Mouse (Mus musculus): ENCODE results near the gene Gm10277. TPM values are rescaled to one million over a fixed set of nuclear protein-coding genes. Genes with fewer than 3 reads are reported as not detected.

The Gm10277 gene
- total and polyA plus RNA-seq, 2 experiments from 2014 or later, result 0.29 TPM; not detected in 1

GRCm38 (mm10) chr11:77777436-77777835 lies 10.1 kb downstream of the Gm10277 start:
- Histone ChIP-seq H3K4me1 (ENCODE audit: insufficient read depth) (no peaks in the 10 kb centered on the region), H3K9ac (no peak overlapping the region), H3K9me3 (ENCODE audit: low read length) (no peaks in the 10 kb centered on the region), H3K27ac (ENCODE audit: low read depth, low read length) (no peak overlapping the region), H3K4me3 (ENCODE audit: low read depth, low read length) (no peak overlapping the region), H3K4me2 (ENCODE audit: low read depth) (no peak overlapping the region), H3K36me3 (ENCODE audit: insufficient read depth) (peaks cover 16% of the 10 kb centered on the region), H3K27me3 (ENCODE audit: insufficient read depth, low read length) (no peaks in the 10 kb centered on the region)
- ATAC-seq, result no peak
- TF ChIP-seq CTCF (IDR thresholded peaks at IDR 0.05; ENCODE audit: low read depth), result no peak
- DNase-seq, result no peak
- WGBS, result 94% methylated on average over 17 of the region's 17 CpGs

- DNase-seq (no peak), ATAC-seq (no peak)
- no peaks in the 10 kb centered on the region for H3K27me3 ChIP-seq (ENCODE audit: insufficient read depth, low read length)
- WGBS, result 36% methylated on average over 9 of the region's 9 CpGs
- TF ChIP-seq CTCF (IDR thresholded peaks at IDR 0.05; ENCODE audit: low read depth), result no peak
- H3K4me2 ChIP-seq (ENCODE audit: low read depth), result no peak overlapping the region
- H3K9me3 ChIP-seq (ENCODE audit: low read length), result no peaks in the 10 kb centered on the region
- H3K4me3 ChIP-seq (ENCODE audit: low read depth, low read length), result no peak overlapping the region
- peaks cover 16% of the 10 kb centered on the region for H3K36me3 ChIP-seq (ENCODE audit: insufficient read depth)
- H3K27ac ChIP-seq (ENCODE audit: low read depth, low read length), result no peak overlapping the region
- H3K4me1 ChIP-seq (ENCODE audit: insufficient read depth), result no peaks in the 10 kb centered on the region
- no peak overlapping the region for H3K9ac ChIP-seq
Measured at GRCm38 (mm10) chr11:77775701-77776400, 11.7 kb downstream of the Gm10277 start.

GRCm38 (mm10) chr11:77771879-77772713 lies 15.5 kb downstream of the Gm10277 start:
- no peak for TF ChIP-seq CTCF (IDR thresholded peaks at IDR 0.05; ENCODE audit: low read depth)
- DNase-seq (no peak), ATAC-seq (no peak)
- H3K4me1 ChIP-seq (ENCODE audit: insufficient read depth), result no peaks in the 10 kb centered on the region
- 0 out of 2 replicates have a peak, but pooled peaks cover under 1% of the 10 kb centered on the region for H3K36me3 ChIP-seq (ENCODE audit: insufficient read depth)
- no peaks in the 10 kb centered on the region for H3K9me3 ChIP-seq (ENCODE audit: low read length)
- no peak overlapping the region for H3K27ac ChIP-seq (ENCODE audit: low read depth, low read length)
- no peak overlapping the region for H3K4me2 ChIP-seq (ENCODE audit: low read depth)
- no peaks in the 10 kb centered on the region for H3K27me3 ChIP-seq (ENCODE audit: insufficient read depth, low read length)
- H3K4me3 ChIP-seq (ENCODE audit: low read depth, low read length), result no peak overlapping the region
- 79% methylated on average over 8 of the region's 8 CpGs for WGBS
- H3K9ac ChIP-seq, result no peak overlapping the region

- no peaks in the 10 kb centered on the region for H3K27me3 ChIP-seq (ENCODE audit: insufficient read depth, low read length)
- no peaks in the 10 kb centered on the region for H3K36me3 ChIP-seq (ENCODE audit: insufficient read depth)
- H3K9me3 ChIP-seq (ENCODE audit: low read length), result no peaks in the 10 kb centered on the region
- DNase-seq (no peak), ATAC-seq (no peak)
- H3K4me2 ChIP-seq (ENCODE audit: low read depth), result no peak overlapping the region
- TF ChIP-seq CTCF (IDR thresholded peaks at IDR 0.05; ENCODE audit: low read depth), result no peak
- WGBS, result 87% methylated on average over 8 of the region's 8 CpGs
- no peak overlapping the region for H3K4me3 ChIP-seq (ENCODE audit: low read depth, low read length)
- peaks cover 10% of the 10 kb centered on the region; the same call in 1 of the 2 replicates for H3K4me1 ChIP-seq (ENCODE audit: insufficient read depth)
- no peak overlapping the region for H3K27ac ChIP-seq (ENCODE audit: low read depth, low read length)
- H3K9ac ChIP-seq, result no peak overlapping the region
Measured at GRCm38 (mm10) chr11:77770346-77770745, 17.2 kb downstream of the Gm10277 start.

GRCm38 (mm10) chr11:77769496-77769895 lies 18.1 kb downstream of the Gm10277 start:
- 65% methylated on average over 4 of the region's 4 CpGs for WGBS
- no peak for DNase-seq
- Histone ChIP-seq H3K4me3 (ENCODE audit: low read depth, low read length) (no peak overlapping the region), H3K4me2 (ENCODE audit: low read depth) (no peak overlapping the region), H3K4me1 (ENCODE audit: insufficient read depth) (peaks cover 18% of the 10 kb centered on the region), H3K36me3 (ENCODE audit: insufficient read depth) (no peaks in the 10 kb centered on the region), H3K27ac (ENCODE audit: low read depth, low read length) (no peak overlapping the region), H3K27me3 (ENCODE audit: insufficient read depth, low read length) (no peaks in the 10 kb centered on the region), H3K9me3 (ENCODE audit: low read length) (no peaks in the 10 kb centered on the region), H3K9ac (no peak overlapping the region)
- no peak for TF ChIP-seq CTCF (IDR thresholded peaks at IDR 0.05; ENCODE audit: low read depth)
- ATAC-seq, result no peak

GRCm38 (mm10) chr11:77766351-77767001 lies 21.1 kb downstream of the Gm10277 start:
- DNase-seq, result peak; percentile 15
- H3K4me3 ChIP-seq (ENCODE audit: low read depth, low read length), result peak overlapping the region; percentile 23
- H3K9ac ChIP-seq, result peak overlapping the region; percentile 45
- WGBS, result 14% methylated on average over 35 of the region's 35 CpGs
- H3K27me3 ChIP-seq (ENCODE audit: insufficient read depth, low read length), result no peaks in the 10 kb centered on the region
- peak; percentile 54 for TF ChIP-seq CTCF (IDR thresholded peaks at IDR 0.05; ENCODE audit: low read depth)
- H3K36me3 ChIP-seq (ENCODE audit: insufficient read depth), result no peaks in the 10 kb centered on the region
- peak overlapping the region; percentile 53 for H3K4me2 ChIP-seq (ENCODE audit: low read depth)
- peak; percentile 24; the same call in 1 of the 2 replicates for ATAC-seq
- peaks cover 23% of the 10 kb centered on the region for H3K4me1 ChIP-seq (ENCODE audit: insufficient read depth)
- H3K27ac ChIP-seq (ENCODE audit: low read depth, low read length), result peak overlapping the region; percentile 21; the same call in 1 of the 2 replicates
- H3K9me3 ChIP-seq (ENCODE audit: low read length), result no peaks in the 10 kb centered on the region

Measured in forebrain, postnatal 0 days (tissue).